Mouse (Mus musculus) thymus, adult 2 months (tissue): Measurements from ENCODE around the gene Prkcg. TPM values are rescaled to one million over a fixed set of nuclear protein-coding genes. Genes with fewer than 3 reads are reported as not detected.
"Not testable (repeated sequence)": the region's sequence is repeated elsewhere in the genome, so short reads cannot be mapped to it uniquely, and the experiment has no call there.

Experiments
- DNase-seq: peaks from one replicate; pipeline ENCODE4 v3.0.0; 2021
- H3K27ac ChIP-seq: fragments of 200-500 bp; 2 replicates; pipeline ENCODE4 v1.5.1; 2012; ENCODE audit warnings: low read length, control low read depth; ENCODE audit not compliant: control insufficient read depth, insufficient read depth
- H3K27me3 ChIP-seq: fragments of 200-500 bp; 2 replicates; pipeline ENCODE4 v1.6.1; 2012; ENCODE audit warnings: mild to moderate bottlenecking, low read length, moderate library complexity, mixed read lengths; ENCODE audit not compliant: control insufficient read depth, insufficient read depth
- H3K36me3 ChIP-seq: fragments of 200-500 bp; 2 replicates; pipeline ENCODE4 v1.6.1; 2012; ENCODE audit warnings: mild to moderate bottlenecking, low read length, moderate library complexity; ENCODE audit not compliant: control insufficient read depth, insufficient read depth
- H3K4me1 ChIP-seq: fragments of 200-500 bp; replicated peaks from 2 replicates; pipeline ENCODE4 v1.6.1; 2012; ENCODE audit warnings: low read length; ENCODE audit not compliant: control insufficient read depth, insufficient read depth
- H3K4me3 ChIP-seq: fragments of 200-500 bp; 2 replicates; pipeline ENCODE4 v1.5.1; 2012; ENCODE audit warnings: mild to moderate bottlenecking, low read length, control low read depth, moderate library complexity; ENCODE audit not compliant: control insufficient read depth, insufficient read depth
- CTCF ChIP-seq: fragments of 200-500 bp; IDR thresholded peaks from 2 replicates; pipeline ENCODE4 v1.5.1; 2012; ENCODE audit warnings: mild to moderate bottlenecking, control low read depth, low read length, moderate library complexity, borderline replicate concordance; ENCODE audit not compliant: control insufficient read depth, poor library complexity, insufficient read depth; ENCODE audit errors: extremely low read depth
- POLR2A ChIP-seq: fragments of 200-500 bp; IDR thresholded peaks from 2 replicates; pipeline ENCODE4 v1.6.1; 2012; ENCODE audit warnings: mild to moderate bottlenecking, low read length, control low read depth, moderate library complexity; ENCODE audit not compliant: control insufficient read depth, poor library complexity, insufficient read depth; ENCODE audit errors: extremely low read depth
- WGBS: fragments of 180-500 bp; shearing (Covaris S2); methylation state at CpG from one replicate; pipeline ENCODE4 v1.1.7; 2018; 5-methylcytosine and 5-hydroxymethylcytosine counted together
- polyA plus RNA-seq: library from polyadenylated mRNA; depleted of rRNA; stranded (reverse); fragments of >200 nt; gene quantifications from 2 replicates; pipeline ENCODE4 v1.2.3, GENCODE M21; 2012

Gene Prkcg
- polyA plus RNA-seq, 1 experiment = 0.86 TPM

DNA sequence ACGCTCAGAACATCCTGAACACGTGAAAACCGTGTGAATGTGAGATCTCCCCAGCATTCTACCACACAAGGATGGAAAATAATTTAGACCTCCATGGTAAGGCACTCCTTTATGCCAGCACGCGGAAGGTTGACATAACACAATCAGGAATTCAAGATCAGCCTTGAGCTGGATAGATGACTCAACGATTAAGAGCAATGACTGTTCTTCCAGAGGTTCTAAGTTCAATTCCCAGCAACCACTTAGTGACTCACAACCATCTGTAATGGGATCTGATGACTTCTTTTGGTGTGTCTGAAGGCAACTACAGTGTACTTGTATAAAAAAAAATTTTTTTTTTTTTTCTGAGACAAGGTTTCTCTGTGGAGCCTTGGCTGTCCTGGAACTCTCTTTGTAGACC lies 23.7 kb upstream of the Prkcg start:
- Histone ChIP-seq H3K27ac (no peak overlapping the region), H3K4me1 (peaks cover 9% of the 10 kb centered on the region; the same call in 1 of the 2 replicates), H3K27me3 (no peaks in the 10 kb centered on the region; the same call in 1 of the 2 replicates), H3K4me3 (no peak overlapping the region), H3K36me3 (no peaks in the 10 kb centered on the region)
- TF ChIP-seq CTCF (no peak), POLR2A (no peak)
- 62% methylated on average over 6 of the region's 6 CpGs for WGBS
- no peak for DNase-seq

DNA sequence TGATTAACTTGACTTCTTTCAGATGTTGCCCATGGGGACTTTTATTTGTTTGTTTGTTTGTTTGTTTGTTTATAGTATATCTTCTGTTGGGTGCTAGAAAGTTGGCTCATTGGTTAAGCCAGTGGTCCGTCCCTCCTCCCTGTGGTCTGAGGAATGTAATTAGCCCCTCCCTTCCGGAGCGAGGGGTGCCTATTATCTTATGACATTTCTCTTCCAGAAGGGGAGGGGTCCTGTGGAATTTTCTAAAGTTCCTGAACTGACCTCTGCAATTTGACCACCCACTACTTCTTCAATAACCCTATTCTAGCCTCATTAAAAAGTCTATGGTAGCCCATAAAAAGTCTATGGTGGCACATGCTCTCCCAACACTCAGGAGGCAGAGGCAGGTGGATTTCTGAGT lies 21.7 kb upstream of the Prkcg start:
- Histone ChIP-seq H3K36me3 (no peaks in the 10 kb centered on the region), H3K27me3 (no peaks in the 10 kb centered on the region; the same call in 1 of the 2 replicates), H3K27ac (no peak overlapping the region), H3K4me1 (peaks cover 9% of the 10 kb centered on the region; the same call in 1 of the 2 replicates), H3K4me3 (no peak overlapping the region)
- no peak for TF ChIP-seq POLR2A
- no peak for TF ChIP-seq CTCF
- 93% methylated on average over 3 of the region's 3 CpGs for WGBS
- no peak for DNase-seq

DNA sequence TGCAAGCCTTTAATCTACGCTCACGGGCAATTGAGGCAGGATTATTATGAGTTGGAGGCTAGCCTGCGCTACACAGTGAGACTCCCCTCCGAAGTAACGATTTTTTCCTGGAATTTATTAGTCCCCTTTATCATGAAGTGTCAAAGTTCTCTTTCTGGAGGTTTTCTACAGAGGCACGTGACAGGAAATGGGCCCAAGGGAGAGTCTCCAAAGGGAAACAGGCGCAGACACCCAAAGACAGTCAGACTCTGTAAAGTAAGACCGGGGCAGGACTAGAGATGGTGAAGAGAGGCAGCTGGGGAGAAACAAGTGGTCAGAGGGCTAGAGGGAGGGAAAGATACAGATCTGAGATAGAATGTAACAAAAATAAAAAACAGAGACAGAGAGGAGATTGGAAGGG lies 21.1 kb upstream of the Prkcg start:
- Histone ChIP-seq H3K27me3 (no peaks in the 10 kb centered on the region; the same call in 1 of the 2 replicates), H3K4me3 (no peak overlapping the region), H3K27ac (no peak overlapping the region), H3K36me3 (no peaks in the 10 kb centered on the region), H3K4me1 (peaks cover 9% of the 10 kb centered on the region; the same call in 1 of the 2 replicates)
- no peak for TF ChIP-seq CTCF
- TF ChIP-seq POLR2A = no peak
- no peak for DNase-seq
- WGBS = 58% methylated on average over 8 of the region's 8 CpGs

DNA sequence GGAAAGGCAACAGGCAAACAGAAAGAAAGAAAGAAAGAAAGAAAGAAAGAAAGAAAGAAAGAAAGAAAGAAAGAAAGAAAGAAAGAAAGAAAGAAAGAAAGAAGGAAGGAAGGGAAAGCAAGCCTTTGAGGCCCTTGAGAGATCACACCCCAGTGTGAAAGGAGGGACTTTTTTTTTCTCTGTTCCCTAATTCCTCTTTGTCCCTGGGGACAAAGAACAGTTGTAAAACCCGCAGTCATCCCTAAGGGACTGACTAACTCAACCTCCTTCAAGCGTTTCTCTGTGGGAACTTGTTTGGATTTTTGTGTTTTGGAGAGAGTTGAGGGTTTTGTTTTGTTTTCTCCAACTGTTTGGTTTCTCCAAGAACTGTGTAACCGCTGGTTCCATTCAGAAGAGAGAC lies 20.7 kb upstream of the Prkcg start:
- Histone ChIP-seq H3K36me3 (no peaks in the 10 kb centered on the region), H3K27ac (no peak overlapping the region), H3K4me1 (peaks cover 9% of the 10 kb centered on the region; the same call in 1 of the 2 replicates), H3K27me3 (no peaks in the 10 kb centered on the region; the same call in 1 of the 2 replicates), H3K4me3 (no peak overlapping the region)
- no peak for TF ChIP-seq POLR2A
- no peak for TF ChIP-seq CTCF
- 66% methylated on average over 3 of the region's 3 CpGs for WGBS
- DNase-seq = no peak

DNA sequence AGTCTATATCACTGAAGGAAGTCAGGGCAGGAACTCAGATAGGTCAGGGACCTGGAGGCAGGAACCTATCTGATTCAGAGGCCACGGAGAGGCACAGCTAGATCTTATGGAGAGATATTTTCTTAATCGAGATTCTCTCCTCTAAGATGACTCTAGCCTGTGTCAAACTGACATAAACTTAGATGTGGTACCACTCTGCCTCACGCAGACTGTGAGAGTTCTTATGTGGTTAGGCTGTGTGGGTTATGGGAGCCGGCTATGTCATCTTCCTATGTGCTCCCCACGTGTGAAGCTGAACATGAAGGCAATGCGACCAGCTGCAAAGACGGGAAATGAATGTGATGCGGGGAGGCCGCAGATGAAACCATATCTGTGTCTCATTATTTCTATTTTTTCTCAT lies 16.8 kb upstream of the Prkcg start:
- no peak overlapping the region for H3K4me3 ChIP-seq
- no peaks in the 10 kb centered on the region for H3K36me3 ChIP-seq
- DNase-seq = peak; percentile 22
- no peak for TF ChIP-seq CTCF
- TF ChIP-seq POLR2A = no peak
- no peaks in the 10 kb centered on the region for H3K27me3 ChIP-seq
- H3K4me1 ChIP-seq = peaks cover 3% of the 10 kb centered on the region
- WGBS = 8% methylated on average over 9 of the region's 9 CpGs
- H3K27ac ChIP-seq = no peak overlapping the region

DNA sequence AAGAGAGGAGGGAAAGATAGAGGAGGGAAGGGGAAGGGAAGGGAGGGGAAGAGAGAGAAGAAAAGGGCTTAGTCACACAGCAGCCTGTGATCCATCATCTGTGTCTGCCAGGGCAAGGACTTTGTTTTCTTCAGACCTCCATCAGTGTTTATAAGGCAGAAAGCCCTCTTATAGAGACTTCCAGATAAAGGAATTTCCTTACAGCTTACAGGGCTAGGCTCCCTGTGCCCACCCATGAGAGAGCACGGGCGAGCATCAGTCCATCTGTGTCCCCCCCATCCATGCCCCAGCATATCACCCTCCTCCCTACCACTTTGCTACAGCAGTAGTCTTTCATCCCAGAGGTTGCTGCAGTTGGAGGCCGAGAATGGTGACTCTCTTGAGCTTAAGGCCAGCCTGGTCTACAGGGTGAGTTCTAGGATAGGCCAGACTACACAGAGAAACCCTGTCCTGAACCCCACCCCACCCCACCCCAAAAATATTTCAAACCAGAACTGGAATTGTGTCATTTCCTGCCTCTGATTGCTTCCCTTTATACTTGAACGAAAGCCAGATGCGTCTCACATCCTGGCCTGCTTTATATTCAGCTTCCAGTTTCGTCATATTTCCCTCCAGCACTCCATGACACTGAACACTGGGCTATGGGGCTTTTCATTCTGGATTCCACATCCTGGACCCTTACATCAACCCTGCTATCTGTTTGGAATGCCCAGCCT lies 13.4 kb upstream of the Prkcg start:
- Histone ChIP-seq H3K4me1 (peaks cover 3% of the 10 kb centered on the region), H3K36me3 (no peaks in the 10 kb centered on the region), H3K27me3 (no peaks in the 10 kb centered on the region), H3K27ac (no peak overlapping the region; the same call in 1 of the 2 replicates), H3K4me3 (no peak overlapping the region)
- TF ChIP-seq POLR2A = no peak
- no peak for TF ChIP-seq CTCF
- no peak for DNase-seq
- WGBS = 53% methylated on average over 6 of the region's 6 CpGs

DNA sequence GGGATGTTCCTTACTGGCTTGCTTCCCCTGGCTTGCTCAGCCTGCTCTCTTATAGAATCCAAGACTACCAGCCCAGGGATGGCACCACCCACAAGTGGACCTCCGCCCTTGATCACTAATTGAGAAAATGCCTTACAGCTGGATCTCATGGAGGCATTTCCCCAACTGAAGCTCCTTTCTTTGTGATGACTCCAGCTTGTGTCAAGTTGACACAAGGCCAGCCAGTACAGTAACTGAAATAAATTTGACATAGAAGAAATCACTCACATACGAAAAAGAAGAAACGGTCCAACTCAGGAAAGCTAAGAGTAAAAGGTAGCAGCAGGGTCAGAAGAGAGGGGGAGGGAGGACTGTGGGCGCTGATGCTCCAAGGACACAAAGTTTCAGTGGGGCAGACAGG lies 12.2 kb upstream of the Prkcg start:
- DNase-seq, H3K4me1 ChIP-seq, H3K27me3 ChIP-seq, H3K27ac ChIP-seq, H3K4me3 ChIP-seq, H3K36me3 ChIP-seq: not testable (repeated sequence)
- WGBS = 89% methylated on average over 4 of the region's 4 CpGs
